Mouse (Mus musculus) kidney, adult 2 months (tissue): Measurements from ENCODE around the gene Npas3.

Source experiments
- CTCF ChIP-seq: fragments of 200-500 bp; conservative IDR thresholded peaks from 2 replicates; pipeline ENCODE4 v1.5.1; 2011; ENCODE audit warnings: low read depth, mild to moderate bottlenecking, control low read depth, low read length, moderate library complexity, mixed read lengths; ENCODE audit not compliant: insufficient read depth, insufficient read length
- POLR2A ChIP-seq: fragments of 200-500 bp; IDR thresholded peaks from one replicate; pipeline ENCODE4 v1.6.1; 2011; ENCODE audit warnings: low read depth, low read length, control low read depth

- no peak for TF ChIP-seq CTCF
- no peak for TF ChIP-seq POLR2A
Measured at GRCm38 (mm10) chr12:53841928-53842671, 593.6 kb downstream of the Npas3 start.
